Mouse (Mus musculus) mesoderm, embryonic 11.5 days (tissue): ENCODE measurements at regions not wholly inside any gene's neighbourhood (a gene's known extent, or its start where the extent isn't known, plus 50 kb on each side); places are given as distances from the start of the nearest gene placed in this dataset.

ENCODE experiments used
- DNase-seq: peaks from one replicate; pipeline ENCODE4 v3.0.0-alpha.2; 2012; ENCODE audit warnings: low read depth, low spot score

DNA sequence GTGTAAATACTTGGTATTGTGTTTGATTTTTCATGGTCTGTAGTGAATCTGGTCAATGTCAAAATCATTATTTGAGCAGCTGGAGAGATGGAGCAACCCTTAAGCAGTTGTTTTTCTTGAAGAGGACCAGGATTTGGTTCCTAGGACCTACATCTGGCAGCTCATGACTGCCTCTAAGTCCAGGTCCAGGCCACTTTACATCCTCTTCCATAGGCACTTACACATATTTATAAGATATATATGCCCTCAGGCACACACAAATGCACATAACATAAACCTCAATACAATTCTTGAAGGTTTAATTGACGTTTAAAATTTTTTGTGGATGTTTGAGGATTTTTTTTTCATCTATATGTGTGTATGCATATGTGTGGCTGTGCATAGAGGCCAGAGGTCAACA is 96.8 kb upstream of the Fam240b start:
- no peak for DNase-seq

DNA sequence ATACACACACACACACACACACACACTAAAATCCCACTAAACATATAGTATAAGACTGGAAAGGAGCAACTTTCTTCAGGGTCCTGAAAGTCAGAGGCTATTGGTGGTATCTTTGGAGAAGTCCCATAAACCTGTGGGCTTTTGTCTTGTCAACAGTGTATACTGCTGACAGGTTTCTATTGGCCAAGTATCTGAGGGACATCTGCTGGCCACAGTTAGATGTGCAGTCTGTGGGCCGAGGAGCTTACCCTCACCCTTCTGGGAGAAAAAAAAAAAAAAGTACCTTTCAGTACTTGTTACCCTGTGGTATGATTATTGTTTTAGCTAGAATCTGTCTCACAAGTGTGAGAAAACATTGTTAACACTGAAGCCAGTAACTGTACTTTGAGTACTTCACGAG is 76.1 kb upstream of the Fam240b start:
- peak; percentile 14 for DNase-seq

DNA sequence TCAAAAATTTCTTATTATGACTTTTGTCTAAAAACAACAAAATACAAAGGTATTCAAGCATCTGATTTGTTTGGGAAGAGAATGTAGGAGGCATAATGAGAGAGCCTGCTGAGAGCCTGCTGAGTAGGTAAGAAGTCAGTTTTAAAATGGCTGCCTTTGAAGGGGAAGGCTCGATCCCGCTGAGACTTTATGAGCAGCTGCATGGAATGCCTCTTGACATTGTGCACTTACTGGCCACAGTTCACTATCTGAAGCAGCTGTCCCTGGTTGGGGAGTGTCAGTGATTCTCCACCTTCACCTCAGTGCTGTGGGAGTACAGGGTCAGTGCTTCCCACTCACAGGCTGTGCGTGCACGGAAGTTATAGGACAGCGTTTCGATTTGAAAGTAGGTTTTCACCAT is 71.3 kb upstream of the Fam240b start:
- no peak for DNase-seq

DNA sequence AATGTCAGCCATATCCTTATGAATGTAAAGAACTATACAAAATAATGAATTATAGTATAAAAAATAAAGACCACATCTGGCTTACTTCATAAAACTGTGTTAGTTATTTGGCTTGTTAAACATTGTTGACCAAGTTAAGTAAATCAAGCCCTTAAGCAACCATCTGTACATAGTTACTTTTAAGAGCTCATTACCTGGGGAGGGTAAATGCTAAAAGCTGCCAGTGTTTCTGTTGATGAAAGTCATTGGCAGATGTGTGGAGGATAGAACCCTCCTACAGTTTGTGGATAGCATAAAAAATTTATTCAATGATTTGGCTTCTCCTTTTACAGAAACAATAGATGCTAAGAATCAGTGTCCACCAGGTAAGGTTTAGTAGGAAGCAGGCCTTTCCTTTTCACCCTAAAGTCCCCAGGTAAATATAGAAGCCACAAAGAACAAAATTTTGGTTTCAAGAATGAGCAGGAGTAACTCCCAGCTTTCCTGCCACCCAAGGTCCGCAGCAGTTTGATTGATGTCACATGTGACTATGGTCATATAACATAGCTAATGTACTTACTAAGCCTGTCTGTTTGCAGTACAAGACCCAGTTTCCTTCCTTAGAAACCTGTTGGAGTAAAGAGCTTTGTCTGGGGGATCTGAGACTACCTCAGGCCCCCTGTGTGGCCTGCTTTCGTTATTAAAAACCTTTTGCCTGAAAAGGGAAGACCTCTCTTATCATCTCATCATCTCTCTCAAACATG is 69.5 kb upstream of the Fam240b start:
- DNase-seq = no peak

DNA sequence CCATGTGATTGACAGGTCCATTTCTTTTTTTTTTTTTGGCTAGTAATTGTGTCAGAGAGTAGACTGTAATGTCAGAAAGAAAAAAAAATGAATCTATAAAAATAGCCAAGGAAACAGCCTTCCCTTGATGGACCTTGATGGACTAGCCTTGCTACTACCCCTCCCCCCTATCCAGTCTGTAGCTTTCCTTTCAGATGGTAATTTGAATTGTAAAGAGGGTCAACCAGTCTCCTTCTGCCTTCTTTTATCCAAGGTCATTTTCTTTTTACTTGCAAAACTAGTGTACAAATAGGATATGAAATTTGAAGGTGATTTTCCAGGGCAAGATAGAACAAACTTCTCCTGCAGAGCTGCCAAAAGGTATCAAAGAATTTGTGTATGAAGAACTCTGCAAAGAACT is 68.2 kb upstream of the Fam240b start:
- no peak for DNase-seq
